Mouse (Mus musculus) liver, postnatal 0 days (tissue): Measurements from ENCODE around the gene Rnf7.

Experiments used
- CTCF ChIP-seq: sonication (generic); IDR thresholded peaks from 2 replicates; pipeline ENCODE4 v1.5.1; 2016; ENCODE audit warnings: antibody characterized with exemption, low read depth
- EP300 ChIP-seq: IDR thresholded peaks from 2 replicates; pipeline ENCODE4 v1.6.1; 2016; ENCODE audit warnings: antibody characterized with exemption, low read depth, mild to moderate bottlenecking

DNA sequence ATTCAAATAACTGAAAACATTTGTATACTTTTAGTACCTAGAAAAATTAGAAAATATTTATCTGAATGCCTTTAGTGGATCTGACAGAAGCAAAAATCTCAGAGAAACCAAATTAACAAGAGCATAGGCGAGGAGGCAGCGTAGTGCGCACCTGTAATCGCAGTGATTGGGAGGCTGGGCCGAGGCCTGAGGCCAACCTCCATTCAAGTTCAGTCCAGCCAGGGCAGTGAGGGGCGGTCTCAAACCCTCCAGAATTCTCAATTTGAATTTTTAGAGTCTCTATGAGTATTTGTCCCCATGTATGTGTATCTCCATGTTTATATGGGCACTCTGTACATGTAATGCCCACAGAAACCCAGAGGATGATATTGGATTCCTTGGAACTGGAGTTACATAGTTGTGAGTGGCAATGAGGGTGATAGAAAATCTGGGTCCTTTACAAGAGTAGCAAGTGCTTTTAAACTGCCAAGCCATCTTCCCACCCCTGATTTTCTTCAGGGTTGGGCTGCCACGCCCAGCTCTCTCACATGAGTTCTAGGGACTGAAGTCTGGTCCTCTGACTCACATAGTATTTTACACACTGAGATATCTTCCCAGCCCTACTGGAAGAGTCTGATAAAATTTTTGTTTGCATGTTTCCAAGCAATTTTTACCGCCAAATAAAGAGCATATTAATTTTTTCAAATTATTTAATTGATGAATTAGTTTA is 8.1 kb downstream of the Rnf7 start:
- TF ChIP-seq CTCF: no peak
- TF ChIP-seq EP300: no peak
